Mouse (Mus musculus): ENCODE results near the gene Plekha3.

The Plekha3 gene

GRCm38 (mm10) chr2:76674725-76675427, at the start of gene Plekha3:
Gene Plekha3 (plus strand): TSS chr2:76675281.
- peak; percentile 81 for DNase-seq (ENCODE audit: low read depth, low spot score)

GRCm38 (mm10) chr2:76630293-76630692, 44.8 kb upstream of the Plekha3 start:
- no peak for DNase-seq (ENCODE audit: low read depth, low spot score)

- DNase-seq (ENCODE audit: low read depth, low spot score): no peak
Observed at GRCm38 (mm10) chr2:76631600-76631999, 43.5 kb upstream of the Plekha3 start.

GRCm38 (mm10) chr2:76639637-76640036, 35.4 kb upstream of the Plekha3 start:
- no peak for DNase-seq (ENCODE audit: low read depth, low spot score)

- no peak for DNase-seq (ENCODE audit: low read depth, low spot score)
Observed at GRCm38 (mm10) chr2:76643801-76644200, 31.3 kb upstream of the Plekha3 start.

- DNase-seq (ENCODE audit: low read depth, low spot score): peak; percentile 28
Observed at GRCm38 (mm10) chr2:76647441-76647869, 27.6 kb upstream of the Plekha3 start.

GRCm38 (mm10) chr2:76647883-76648570, 27.1 kb upstream of the Plekha3 start, which contains the start of the genes Prkra and Pjvk:
Gene Prkra (minus strand): TSS chr2:76648015.
Gene Pjvk (plus strand): TSS chr2:76648476.
- DNase-seq (ENCODE audit: low read depth, low spot score): peak; percentile 89

- DNase-seq (ENCODE audit: low read depth, low spot score): no peak
Observed at GRCm38 (mm10) chr2:76648666-76649141, 26.4 kb upstream of the Plekha3 start.

- no peak for DNase-seq (ENCODE audit: low read depth, low spot score)
Observed at GRCm38 (mm10) chr2:76653070-76653469, 22.0 kb upstream of the Plekha3 start.

- no peak for DNase-seq (ENCODE audit: low read depth, low spot score)
Observed at GRCm38 (mm10) chr2:76654646-76655045, 20.4 kb upstream of the Plekha3 start.

- no peak for DNase-seq (ENCODE audit: low read depth, low spot score)
Observed at GRCm38 (mm10) chr2:76655444-76655843, 19.6 kb upstream of the Plekha3 start.

- DNase-seq (ENCODE audit: low read depth, low spot score): peak; percentile 12
Observed at GRCm38 (mm10) chr2:76655982-76656381, 19.1 kb upstream of the Plekha3 start.

GRCm38 (mm10) chr2:76658551-76658950, 16.5 kb upstream of the Plekha3 start:
- DNase-seq (ENCODE audit: low read depth, low spot score): no peak

- DNase-seq (ENCODE audit: low read depth, low spot score): no peak
Observed at GRCm38 (mm10) chr2:76659419-76659818, 15.7 kb upstream of the Plekha3 start.

- DNase-seq (ENCODE audit: low read depth, low spot score): no peak
Observed at GRCm38 (mm10) chr2:76665531-76665930, 9.6 kb upstream of the Plekha3 start.

GRCm38 (mm10) chr2:76667200-76667599, 7.9 kb upstream of the Plekha3 start:
- DNase-seq (ENCODE audit: low read depth, low spot score): no peak

GRCm38 (mm10) chr2:76671641-76672040, 3.4 kb upstream of the Plekha3 start:
- DNase-seq (ENCODE audit: low read depth, low spot score): no peak

GRCm38 (mm10) chr2:76672134-76672745, 2.8 kb upstream of the Plekha3 start:
- no peak for DNase-seq (ENCODE audit: low read depth, low spot score)

GRCm38 (mm10) chr2:76672966-76673392, 2.1 kb upstream of the Plekha3 start, which contains the start of gene Fkbp7:
Gene Fkbp7 (minus strand): TSS chr2:76673116.
- peak; percentile 94 for DNase-seq (ENCODE audit: low read depth, low spot score)

GRCm38 (mm10) chr2:76673472-76674081, 1.5 kb upstream of the Plekha3 start:
- DNase-seq (ENCODE audit: low read depth, low spot score): peak; percentile 82

- no peak for DNase-seq (ENCODE audit: low read depth, low spot score)
Observed at GRCm38 (mm10) chr2:76675451-76675850, 370 bp downstream of the Plekha3 start.

GRCm38 (mm10) chr2:76675949-76676348, 868 bp downstream of the Plekha3 start:
- peak; percentile 7 for DNase-seq (ENCODE audit: low read depth, low spot score)
